Mouse (Mus musculus): ENCODE results near the gene Asic1.

Asic1 gene

DNA sequence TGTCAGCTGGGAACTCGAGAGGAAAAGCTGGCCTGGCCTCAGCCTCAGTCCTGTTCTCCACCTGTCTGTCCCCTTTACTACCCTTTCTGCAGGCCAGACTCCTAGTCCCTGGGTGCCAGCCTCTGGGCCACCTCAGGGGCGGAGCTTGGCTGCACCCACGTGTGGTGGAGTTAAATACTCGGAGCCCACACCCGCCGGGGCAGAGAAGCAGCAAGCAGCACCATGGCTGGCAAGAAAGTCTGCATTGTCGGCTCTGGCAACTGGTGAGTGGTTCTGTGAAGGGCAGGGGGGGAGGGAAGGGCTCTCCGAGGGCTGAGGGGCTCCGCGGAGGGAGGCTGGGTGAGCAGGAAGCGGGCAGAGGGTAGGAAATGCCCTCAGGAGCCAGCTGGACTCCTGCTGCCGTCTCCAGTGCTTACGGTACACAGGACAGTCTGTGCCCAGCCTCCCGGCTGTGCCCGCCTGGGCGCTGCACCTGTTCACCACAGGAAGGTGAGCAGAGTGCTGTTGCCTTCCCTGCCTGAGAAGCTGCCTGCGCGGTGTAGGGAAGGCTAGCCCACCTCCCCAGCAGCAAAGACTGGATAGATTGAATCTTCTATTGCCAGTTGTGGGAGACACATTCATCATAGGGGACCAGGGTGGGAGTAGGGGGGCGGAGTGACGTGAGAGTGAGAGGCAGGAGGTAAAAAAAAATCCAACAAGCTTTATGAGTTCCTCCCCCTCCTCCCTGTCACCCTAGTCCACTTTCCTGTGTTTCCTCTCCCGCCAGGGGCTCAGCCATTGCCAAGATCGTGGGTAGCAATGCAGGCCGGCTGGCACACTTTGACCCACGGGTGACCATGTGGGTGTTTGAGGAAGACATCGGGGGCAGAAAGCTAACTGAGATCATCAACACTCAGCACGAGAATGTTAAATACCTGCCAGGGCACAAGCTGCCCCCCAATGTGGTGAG is 47.5 kb downstream of the Asic1 start, which contains the start of gene Gpd1:
TSS of gene Gpd1 (plus strand) at position 130 of the 949 bp plus-strand sequence.
- no peak for TF ChIP-seq GATA4 (IDR thresholded peaks at IDR 0.05; ENCODE audit: insufficient replicate concordance, low read length)

DNA sequence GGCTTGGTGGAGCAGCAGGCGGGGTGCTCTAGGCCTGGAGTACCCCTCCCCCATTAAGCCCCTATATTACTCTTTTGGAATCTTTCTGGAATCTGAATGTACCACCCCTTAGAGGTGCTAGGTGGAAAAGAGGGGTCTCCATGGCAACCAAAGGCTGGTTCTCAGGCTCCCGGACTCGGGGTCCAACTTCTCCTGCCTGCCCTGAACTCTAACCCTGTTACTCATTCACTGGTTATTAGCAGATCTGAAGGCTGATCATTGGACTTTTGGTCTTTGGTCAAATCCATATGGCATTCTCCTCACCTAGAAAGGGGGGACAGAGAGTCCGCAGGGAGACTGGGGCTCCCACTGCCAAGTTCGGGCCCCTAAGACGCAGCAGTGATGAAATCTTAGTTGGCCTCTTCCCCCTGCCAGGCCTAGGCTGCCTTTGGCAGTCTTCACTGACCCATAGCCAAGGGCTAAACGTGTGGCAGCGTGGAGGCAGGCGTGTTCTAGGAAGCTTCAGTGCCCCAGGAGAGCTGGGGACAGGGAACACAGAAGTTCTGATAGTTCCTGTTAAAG is 48.4 kb downstream of the Asic1 start:
- no peak for TF ChIP-seq GATA4 (IDR thresholded peaks at IDR 0.05; ENCODE audit: insufficient replicate concordance, low read length)

DNA sequence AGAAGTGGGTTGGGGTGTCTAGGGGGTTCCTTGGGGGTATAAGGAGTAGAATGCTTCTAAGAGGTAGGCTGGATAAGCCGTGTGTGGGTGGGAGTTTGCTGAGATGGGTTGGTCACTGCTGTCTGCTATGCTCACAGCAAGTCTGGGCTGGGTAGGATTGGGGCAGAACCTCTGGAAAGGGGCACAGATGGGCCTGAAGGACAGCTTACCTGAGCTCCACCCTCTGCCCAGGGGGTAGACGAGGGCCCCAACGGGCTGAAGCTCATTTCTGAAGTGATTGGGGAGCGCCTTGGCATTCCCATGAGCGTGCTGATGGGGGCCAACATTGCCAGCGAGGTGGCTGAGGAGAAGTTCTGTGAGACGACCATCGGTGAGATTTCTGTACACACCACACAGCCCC is 49.7 kb downstream of the Asic1 start:
- TF ChIP-seq GATA4 (IDR thresholded peaks at IDR 0.05; ENCODE audit: insufficient replicate concordance, low read length): no peak

DNA sequence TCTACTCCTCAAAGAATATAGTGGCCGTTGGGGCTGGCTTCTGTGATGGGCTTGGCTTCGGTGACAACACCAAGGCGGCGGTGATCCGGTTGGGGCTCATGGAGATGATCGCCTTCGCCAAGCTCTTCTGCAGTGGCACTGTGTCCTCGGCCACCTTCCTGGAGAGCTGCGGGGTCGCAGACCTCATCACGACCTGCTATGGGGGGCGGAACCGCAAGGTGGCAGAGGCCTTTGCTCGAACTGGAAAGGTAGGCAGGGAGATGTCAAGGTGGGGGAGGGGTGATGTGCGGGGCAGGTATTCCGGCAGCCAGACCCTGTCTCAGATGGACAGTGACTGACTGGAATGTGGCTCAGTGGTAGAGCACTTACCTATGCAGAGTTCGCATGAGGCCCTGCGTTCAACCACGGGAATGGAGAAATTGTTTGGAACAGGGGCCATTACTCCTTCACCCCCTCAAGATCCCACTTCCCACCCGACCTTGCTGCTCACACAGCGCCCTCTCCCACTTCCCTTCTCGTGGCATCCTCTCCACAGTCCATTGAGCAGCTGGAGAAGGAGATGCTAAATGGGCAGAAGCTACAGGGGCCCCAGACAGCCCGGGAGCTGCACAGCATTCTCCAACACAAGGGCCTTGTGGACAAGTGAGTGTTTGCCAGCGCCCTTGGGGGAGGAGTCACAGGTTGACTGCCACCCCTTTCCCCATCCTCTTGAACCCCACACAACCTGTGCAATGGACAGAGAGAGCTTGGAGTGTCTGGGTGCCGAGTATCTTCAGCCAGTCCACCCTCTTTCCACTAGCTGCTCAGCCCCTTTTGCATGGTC is 52.0 kb downstream of the Asic1 start:
- TF ChIP-seq GATA4 (IDR thresholded peaks at IDR 0.05; ENCODE audit: insufficient replicate concordance, low read length): no peak

DNA sequence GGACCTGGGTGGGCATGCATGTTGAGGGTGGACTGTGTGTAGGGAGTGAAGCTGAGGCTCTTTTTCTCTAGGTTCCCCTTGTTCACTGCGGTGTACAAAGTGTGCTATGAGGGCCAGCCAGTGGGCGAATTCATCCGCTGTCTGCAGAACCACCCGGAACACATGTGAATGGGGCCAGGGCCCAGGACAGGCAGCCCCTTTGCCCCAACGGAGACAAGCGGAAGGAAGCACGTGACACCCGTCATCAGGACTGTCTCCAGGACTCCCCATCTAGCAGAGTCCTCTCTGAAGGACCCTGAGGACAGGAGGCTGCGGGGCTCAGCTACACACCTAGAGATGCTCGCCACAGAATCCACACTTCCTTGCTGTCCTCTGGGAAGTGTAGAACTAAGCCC is 52.9 kb downstream of the Asic1 start:
- TF ChIP-seq GATA4 (IDR thresholded peaks at IDR 0.05; ENCODE audit: insufficient replicate concordance, low read length): no peak

DNA sequence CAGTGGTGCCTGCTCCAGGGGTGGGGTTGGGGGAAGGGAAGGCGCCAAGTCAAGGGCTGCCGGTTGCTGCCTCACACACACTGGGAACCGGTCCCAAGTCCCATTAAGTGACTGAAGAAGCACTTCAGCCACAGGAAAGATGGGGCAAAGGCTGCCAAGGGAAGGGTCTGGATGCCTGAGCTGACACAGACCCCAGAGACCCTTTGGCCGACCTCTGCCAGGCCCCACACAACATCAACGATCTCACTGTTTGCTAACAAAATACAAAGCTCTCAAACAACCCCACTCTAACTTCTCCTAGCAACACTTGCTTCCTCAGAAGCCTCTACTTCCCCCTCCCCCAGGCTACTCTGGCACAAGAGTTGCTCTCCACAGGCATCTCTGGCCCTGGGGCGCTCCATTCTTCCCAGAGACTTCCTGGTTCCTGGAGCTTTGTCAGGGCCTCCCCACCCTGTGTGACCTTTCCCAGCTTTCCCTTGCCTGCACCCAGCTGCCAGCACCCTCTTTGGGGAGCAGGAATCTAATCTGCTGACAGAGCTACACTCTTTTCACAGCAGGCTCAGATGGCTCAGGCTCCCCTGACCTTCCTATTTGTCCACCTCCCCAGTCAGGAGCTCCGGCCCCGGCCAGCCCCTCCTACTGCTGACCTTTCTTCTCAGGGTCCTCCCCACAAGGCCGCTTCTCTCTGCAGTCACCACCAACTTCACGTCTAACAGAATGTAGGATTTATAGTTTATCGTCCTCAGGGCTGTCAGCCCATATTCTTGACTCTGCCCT is 53.5 kb downstream of the Asic1 start:
- TF ChIP-seq GATA4 (IDR thresholded peaks at IDR 0.05; ENCODE audit: insufficient replicate concordance, low read length): peak; percentile 9; the same call in 1 of the 2 replicates

DNA sequence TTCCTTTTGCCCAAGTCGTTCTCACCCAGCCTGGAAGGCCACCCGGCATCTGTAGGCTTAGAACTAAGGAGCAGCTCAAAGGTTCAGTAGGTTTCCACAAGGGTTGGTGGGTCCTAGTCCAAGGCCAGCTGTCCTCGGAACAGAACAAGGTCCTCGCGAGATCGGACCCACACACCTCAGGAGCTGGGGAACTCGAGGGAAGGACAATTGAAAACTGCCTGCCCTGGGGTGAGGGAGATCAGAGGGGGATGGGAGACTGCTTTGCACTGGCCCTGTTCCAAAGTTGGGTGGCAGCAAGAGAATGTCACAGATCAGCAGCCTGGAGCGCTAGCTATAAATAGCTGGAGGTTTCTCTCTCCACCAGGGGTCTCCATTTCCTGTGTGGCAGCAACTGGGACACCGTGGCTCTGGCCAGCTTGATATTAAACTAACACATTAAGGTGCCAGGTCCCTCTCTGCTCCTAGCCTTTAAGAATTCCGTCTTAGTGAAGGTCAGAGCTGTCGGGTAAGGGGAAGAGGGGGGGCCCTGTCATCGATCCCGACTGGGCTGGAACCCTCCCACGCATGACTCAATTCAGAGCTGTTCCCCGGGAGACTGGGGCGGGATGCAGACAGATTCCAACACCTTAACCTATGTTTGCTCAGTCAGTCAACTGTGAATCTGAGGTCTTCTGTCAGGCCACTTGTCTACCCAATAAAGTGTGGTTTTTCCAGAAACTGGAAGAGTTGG is 54.3 kb downstream of the Asic1 start:
- TF ChIP-seq GATA4 (IDR thresholded peaks at IDR 0.05; ENCODE audit: insufficient replicate concordance, low read length): no peak

DNA sequence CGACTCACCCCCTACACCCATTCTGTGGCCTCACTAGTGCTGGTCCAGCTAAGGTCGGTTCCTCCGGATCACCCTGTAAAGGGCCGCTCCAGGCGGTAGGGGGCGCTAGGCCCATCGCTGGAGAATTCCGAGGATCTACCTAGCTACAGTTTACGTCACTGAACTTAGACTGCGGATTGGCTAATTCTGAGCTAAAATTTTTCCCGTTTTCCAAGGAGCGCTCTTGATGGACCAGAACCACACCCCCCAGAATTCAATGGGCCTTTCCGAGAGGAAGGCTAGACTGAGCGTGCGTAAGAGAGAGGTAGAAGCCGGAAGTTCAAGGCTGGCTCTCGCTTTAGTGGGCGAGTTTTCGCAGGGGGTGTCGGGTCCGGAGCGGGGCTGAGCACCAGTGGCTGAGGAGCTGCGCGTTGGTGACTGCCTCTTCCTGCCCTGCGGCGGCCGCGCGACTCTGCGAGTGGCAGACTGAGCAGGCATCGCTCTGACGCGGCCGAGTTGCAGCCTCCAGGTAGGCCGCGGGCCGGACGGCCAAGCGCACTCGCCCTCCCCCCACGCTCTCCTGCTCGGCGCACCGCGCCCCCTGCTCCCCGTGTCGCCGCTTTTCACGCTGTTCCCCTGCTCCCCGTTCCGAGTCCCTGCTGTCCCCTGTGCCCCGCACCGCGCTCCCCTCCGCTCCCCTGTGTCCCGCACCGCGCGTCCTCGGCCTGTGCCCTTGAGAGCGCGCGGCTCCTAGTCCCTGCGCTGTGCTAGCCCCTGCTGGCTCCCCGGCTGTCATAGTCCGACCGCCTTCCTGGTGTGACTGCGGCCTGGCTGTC is 55.4 kb downstream of the Asic1 start, which contains the start of gene Cox14:
TSS of gene Cox14 (plus strand) at position 278 of the 815 bp plus-strand sequence.
- no peak; the same call in 1 of the 2 replicates for TF ChIP-seq GATA4 (IDR thresholded peaks at IDR 0.05; ENCODE audit: insufficient replicate concordance, low read length)

DNA sequence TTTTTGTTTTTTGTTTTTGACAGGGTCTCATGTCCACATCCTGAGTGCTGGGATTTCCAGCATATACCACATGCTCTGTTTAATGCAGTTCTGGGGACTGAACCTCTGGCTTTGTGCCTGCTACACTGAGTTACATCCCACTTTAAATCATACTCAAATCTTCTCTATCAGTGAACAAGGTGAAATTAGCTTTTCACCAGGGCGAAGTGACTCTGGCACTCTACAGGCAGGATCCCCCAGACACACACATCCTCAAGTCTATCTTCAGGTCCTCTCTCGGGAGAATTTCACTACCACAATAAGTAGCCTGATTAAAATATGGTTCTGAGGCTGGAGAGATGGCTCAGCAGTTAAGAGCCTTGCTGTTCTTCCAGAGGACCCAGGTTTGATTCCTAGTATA is 56.4 kb downstream of the Asic1 start:
- no peak for TF ChIP-seq GATA4 (IDR thresholded peaks at IDR 0.05; ENCODE audit: insufficient replicate concordance, low read length)

DNA sequence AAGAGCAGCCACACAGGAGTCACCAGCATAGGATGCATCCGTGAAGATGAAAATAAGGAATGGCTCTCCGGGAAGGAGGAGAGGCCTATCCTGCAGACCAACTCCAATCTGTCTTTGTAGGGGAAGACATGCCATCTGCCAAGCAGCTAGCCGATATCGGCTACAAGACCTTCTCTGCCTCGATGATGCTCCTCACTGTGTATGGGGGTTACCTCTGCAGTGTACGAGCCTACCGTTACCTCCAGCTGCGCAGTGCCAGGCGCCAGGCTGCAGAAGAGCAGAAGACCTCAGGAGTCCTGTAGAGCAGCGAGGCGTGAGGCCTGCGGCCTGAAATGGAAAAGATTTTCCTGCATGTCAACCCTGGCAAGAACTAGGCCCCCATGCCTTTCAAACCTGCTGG is 57.4 kb downstream of the Asic1 start:
- TF ChIP-seq GATA4 (IDR thresholded peaks at IDR 0.05; ENCODE audit: insufficient replicate concordance, low read length): no peak

DNA sequence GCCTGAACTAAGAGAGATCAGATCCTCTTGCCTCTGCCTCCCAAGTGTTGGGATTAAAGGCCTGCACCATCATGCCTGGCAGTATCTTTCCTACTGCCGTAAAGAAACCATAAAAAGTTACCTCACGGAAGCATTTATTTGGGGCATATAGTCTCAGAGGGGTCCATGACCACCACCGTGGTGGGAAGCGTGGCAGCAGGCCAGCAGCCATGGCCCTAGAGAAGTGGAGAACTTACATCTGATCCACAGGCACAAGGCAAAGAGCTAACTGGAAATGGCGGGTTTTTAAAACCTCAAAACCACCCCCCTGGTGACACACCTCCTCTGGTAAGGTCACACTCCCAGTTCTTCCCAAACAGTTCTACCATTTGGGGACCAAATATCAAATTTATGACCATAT is 58.0 kb downstream of the Asic1 start:
- no peak for TF ChIP-seq GATA4 (IDR thresholded peaks at IDR 0.05; ENCODE audit: insufficient replicate concordance, low read length)

DNA sequence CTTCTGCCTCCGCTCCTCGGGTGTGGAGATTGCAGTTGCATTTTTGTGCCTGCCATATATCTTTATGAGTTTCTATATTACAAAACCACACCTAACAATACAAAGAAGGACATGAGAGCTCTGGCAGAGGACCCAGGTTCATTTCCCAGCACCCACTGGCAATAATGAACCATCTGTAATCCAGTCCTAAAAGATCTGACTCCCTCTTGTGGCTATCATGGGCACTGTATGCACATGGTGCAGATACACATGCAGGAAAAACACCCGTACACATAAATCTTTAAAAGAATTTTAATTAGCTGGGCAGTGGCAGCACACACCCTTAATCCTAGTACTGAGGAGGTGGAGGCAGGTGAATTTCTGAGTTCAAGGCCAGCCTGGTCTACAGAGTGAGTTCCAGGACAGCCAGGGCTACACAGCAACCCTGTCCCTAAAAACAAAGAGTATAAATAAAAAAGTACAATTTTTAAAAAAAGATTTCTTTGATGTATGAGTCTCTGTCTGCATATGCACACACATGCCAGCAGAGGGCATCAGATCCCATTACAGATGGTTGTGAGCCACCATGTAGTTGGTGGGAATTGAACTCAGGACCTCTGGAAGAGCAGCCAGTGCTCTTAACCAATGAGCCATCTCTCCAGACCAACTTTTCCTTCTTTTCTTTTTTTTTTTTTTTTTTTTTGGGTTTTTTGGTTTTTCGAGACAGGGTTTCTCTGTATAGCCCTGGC is 59.1 kb downstream of the Asic1 start:
- TF ChIP-seq GATA4 (IDR thresholded peaks at IDR 0.05; ENCODE audit: insufficient replicate concordance, low read length): no peak

DNA sequence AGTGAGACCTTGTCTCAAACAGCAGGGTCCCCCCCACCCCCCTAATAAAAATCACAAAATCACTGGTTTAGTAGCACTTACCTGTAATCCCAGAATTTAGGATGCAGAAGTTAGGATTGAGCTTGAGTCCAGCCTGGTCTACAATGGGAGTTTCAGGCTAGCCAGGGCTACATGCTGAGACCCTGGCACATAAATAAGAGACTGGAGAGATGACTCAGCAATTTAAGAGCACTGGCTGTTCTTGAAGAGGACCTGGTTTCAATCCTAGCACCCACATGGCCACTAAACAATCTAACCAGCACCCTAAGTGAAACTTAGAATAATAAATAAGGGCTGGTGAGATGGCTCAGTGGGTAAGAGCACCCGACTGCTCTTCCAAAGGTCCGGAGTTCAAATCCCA is 61.0 kb downstream of the Asic1 start:
- no peak for TF ChIP-seq GATA4 (IDR thresholded peaks at IDR 0.05; ENCODE audit: insufficient replicate concordance, low read length)
